Mouse (Mus musculus) heart, postnatal 25 days (tissue): ENCODE measurements around the gene Gm20683. TPM values are rescaled to one million over a fixed set of nuclear protein-coding genes. Genes with fewer than 3 reads are reported as not detected.
"Not testable (repeated sequence)": the region's sequence is repeated elsewhere in the genome, so short reads cannot be mapped to it uniquely, and the experiment has no call there.

Experiments
- DNase-seq: peaks from one replicate; pipeline ENCODE4 v3.0.0; 2022; ENCODE audit warnings: low spot score
- intact Hi-C: fragments of 180-260 bp; cut with DNase I; formaldehyde crosslinking; loops from one replicate; pipeline ENCODE4 v1.15.1; 2025
- total RNA-seq, 2 experiments: library from RNA; stranded (reverse); gene quantifications; 2 replicates each; pipeline ENCODE4 v1.2.3; 2021

Gene Gm20683
- total RNA-seq, 2 experiments from 2014 or later = 2.8 to 3.6 TPM

GRCm38 (mm10) chr17:25874721-25875170, 33.2 kb upstream of the Gm20683 start, which contains the start of gene Mettl26:
Mettl26 (plus strand) TSS chr17:25875074.
- intact Hi-C loops = no loop called here
- DNase-seq = peak; percentile 80

DNA sequence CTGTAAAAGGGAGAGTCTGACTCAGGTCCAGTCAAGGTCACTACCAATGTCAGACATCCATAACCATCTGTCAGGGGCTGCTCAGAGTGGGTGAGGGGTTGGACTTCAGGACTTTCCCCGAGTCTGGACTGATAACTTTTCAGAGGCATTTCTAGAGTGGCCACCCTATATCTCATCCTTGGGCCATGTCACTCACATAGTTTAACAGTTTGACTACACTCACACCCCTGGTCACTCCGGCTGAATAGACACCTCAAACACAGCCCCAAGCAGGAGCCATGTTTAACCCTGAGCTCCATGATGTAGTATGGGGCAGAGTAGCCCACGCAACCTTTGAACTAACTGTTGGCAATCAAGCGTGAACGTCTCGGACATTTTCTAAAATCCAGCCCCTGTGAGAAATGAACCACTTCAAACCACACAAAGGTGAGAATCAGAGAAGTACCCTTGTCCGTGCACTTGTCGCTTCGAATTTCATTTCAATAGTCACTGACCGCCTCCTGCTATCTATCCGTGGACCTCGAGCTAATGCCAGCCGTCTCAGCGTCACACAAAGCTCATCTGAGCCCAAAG, 32.7 kb upstream of the Gm20683 start:
- intact Hi-C loops = no loop called here
- DNase-seq = no peak

GRCm38 (mm10) chr17:25873405-25874147, 32.0 kb upstream of the Gm20683 start:
- no peak for DNase-seq
- intact Hi-C loops = no loop called here

GRCm38 (mm10) chr17:25872676-25873075, 31.1 kb upstream of the Gm20683 start:
- DNase-seq = no peak
- intact Hi-C loops = no loop called here

DNA sequence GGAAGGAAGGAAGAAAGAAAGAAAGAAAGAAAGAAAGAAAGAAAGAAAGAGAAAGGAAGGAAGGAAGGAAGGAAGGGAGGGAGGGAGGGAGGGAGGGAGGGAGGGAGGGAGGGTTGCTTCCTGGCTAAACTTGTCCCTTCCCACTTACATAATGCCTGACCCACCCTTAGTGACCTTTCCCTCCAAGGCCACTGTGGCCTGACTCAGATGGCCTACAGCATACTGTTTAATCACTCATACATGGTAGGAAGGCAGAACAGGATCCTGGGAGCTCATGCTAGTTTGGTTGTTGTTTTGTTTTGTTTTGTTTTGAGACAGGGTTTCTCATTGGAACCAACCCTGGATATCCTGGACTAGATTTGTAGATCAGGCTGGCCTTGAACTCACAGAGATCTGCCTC, 30.0 kb upstream of the Gm20683 start:
- intact Hi-C loops, DNase-seq: not testable (repeated sequence)

DNA sequence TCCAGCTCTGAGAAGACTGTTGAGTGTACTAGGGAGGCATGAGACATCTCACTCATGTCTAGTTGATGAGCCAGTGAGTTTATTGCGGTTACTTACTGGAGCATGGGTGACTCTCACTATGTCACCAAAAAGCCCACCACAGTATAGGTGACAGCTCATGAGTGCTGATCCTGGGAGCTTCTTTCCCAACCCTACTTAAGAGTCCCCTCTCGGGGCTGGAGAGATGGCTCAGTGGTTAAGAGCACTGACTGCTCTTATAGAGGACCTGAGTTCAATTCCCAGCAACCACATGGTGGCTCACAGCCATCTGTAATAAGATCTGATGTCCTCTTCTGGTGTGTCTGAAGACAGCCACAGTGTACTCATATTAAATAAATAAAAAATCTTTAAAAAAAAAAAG, 28.4 kb upstream of the Gm20683 start:
- intact Hi-C loops = loop anchor here (5.0 kb wide), 1 partner anchor 38 kb away; the partner anchor contains the start of gene Stub1
- no peak for DNase-seq

DNA sequence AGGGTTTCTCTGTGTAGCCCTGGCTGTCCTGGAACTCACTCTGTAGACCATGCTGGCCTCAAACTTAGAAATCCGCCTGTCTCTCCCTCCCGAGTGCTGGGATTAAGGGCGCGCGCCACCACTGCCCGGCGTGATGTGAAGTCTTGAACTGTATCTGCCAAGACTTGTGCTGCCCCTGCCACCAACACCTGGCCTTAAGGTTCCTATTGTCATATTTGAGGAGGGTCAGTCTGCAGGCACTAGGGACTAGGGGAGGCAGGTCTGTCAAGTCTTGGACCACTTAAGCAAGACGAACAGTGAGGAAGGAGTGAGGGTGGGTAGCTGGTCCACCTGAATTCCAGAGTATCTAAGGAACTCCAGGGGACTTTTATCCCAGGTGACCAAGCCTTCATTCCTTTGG, 27.9 kb upstream of the Gm20683 start:
- DNase-seq = no peak
- intact Hi-C loops = loop anchor here (5.0 kb wide), 1 partner anchor 37 kb away; the partner anchor contains the start of gene Stub1

DNA sequence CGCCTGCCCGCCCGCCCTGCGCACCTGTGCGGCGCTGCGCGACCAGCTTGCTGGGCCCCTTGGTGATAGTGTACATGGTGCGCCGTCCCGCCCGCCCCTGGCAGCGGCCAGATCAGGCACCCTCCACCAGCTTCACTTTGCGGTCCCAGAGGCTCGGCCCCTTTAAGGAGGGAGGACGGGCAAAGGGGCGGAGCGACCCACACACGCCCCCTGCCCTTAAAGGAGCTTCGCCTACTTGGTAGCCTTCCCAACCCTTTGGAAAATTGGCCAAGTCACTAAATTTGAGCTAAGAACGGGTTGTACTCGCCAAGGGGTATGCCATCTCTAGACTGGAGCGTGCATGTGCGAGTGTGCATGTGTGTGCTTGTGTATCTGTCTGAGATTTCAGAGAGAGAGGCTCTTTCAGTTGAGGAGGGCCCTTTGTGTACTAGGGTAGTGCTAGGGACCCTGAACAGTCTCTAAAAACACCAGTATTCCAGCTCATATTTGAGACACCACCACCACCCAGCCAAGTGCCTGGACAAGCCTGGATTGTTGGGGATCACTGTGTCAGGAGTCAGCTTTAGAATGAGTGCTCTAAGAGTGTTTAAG, 27.1 kb upstream of the Gm20683 start, which contains the start of gene Mcrip2:
Mcrip2 (minus strand) TSS at position 164 of the 591 bp plus-strand sequence.
- DNase-seq = peak; percentile 76
- intact Hi-C loops = loop anchor here (5.0 kb wide), 1 partner anchor 36 kb away; the partner anchor contains the start of gene Stub1

- intact Hi-C loops = loop anchor here (5.0 kb wide), 1 partner anchor 36 kb away; the partner anchor contains the start of gene Stub1
Observed at GRCm38 (mm10) chr17:25867836-25868600, 26.5 kb upstream of the Gm20683 start.

DNA sequence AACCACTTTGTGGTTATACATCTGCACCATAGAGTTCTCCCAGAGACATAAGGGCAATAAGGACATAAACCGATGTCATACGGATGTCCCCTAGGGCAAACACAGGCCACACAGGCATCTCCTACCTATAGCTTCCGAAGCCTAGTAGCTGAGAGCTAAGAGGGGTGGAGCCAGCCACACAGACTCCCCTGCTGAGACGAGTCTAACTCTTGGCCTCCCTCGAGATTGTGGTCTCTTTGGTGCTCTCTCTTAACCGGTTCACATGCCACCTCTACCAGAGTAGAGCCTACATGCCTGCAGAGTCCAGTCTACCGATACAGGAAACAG, 25.9 kb upstream of the Gm20683 start:
- intact Hi-C loops = loop anchor here (5.0 kb wide), 1 partner anchor 35 kb away; the partner anchor contains the start of gene Stub1
- no peak for DNase-seq

More at GRCm38 (mm10) chr17:25867836-25868600, 26.5 kb upstream of the Gm20683 start:
- DNase-seq = no peak

DNA sequence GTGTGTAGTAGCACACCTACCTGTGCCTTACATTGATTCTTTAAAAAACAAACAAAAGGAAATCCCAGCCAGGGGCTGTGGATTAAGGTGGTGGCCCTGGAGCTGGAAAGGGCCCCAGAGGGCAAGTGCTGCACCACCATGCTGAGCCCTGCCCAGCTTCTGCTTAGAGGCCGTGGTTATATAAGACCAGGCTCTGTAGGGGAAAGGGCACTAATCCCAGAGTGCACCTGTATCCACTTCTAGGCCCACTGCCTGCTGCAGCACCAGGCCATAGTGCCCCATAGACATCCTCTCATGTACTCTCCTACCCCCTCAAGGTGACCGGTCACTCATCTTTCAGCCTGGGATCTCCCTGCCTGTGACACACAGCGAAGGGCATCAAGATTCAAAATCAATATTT, 24.6 kb upstream of the Gm20683 start:
- DNase-seq = no peak
- intact Hi-C loops = loop anchor here (5.0 kb wide), 1 partner anchor 34 kb away; the partner anchor contains the start of gene Stub1

- intact Hi-C loops = loop anchor here (5.0 kb wide), 1 partner anchor 33 kb away; the partner anchor contains the start of gene Stub1
- no peak for DNase-seq
Observed at GRCm38 (mm10) chr17:25865288-25865687, 23.7 kb upstream of the Gm20683 start.

GRCm38 (mm10) chr17:25864311-25864710, 22.7 kb upstream of the Gm20683 start:
- DNase-seq = no peak
- intact Hi-C loops = no loop called here

DNA sequence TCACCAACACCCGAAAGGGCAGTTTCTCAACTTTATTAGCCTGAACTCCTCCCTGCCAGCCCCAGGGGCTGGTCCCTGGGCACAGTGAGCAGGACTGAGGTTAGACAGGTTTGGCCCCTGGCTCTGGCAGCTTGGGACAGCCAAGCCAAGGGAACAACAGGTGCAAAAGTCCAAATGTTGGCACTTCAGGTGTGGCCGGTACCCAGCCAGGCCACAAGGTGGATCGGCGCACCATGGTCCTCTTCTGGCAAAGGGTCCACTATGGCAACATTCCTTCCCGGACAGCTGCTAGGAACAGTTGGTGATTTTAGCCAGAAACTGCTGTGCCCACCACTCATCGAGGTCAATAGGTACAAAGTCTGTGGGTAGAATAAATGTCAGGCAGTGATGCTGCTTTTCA, 22.1 kb upstream of the Gm20683 start:
- no peak for DNase-seq
- intact Hi-C loops = no loop called here

GRCm38 (mm10) chr17:25861704-25862612, 20.4 kb upstream of the Gm20683 start:
- no peak for DNase-seq
- intact Hi-C loops = no loop called here

GRCm38 (mm10) chr17:25860832-25861703, 19.5 kb upstream of the Gm20683 start, which contains the start of gene Wdr90:
Wdr90 (minus strand) TSS chr17:25861501.
- intact Hi-C loops = no loop called here

GRCm38 (mm10) chr17:25860229-25860628, 18.7 kb upstream of the Gm20683 start:
- intact Hi-C loops = no loop called here
- no peak for DNase-seq

More at GRCm38 (mm10) chr17:25860832-25861703, 19.5 kb upstream of the Gm20683 start, which contains the start of gene Wdr90:
- DNase-seq = peak; percentile 85
